Mouse (Mus musculus) megakaryocyte progenitor cell, adult 5-6 weeks (primary cell): Measurements from ENCODE around the gene Pycr1. TPM values are rescaled to one million over a fixed set of nuclear protein-coding genes. Genes with fewer than 3 reads are reported as not detected.
A peak's percentile ranks its signal among the peaks of the same experiment; 100 is the strongest.
"Not testable (repeated sequence)": the region's sequence is repeated elsewhere in the genome, so short reads cannot be mapped to it uniquely, and the experiment has no call there.

Experiments
- ATAC-seq: replicated peaks from 2 replicates; pipeline ENCODE4 v1.8.0; 2016; ENCODE audit warnings: mild to moderate bottlenecking, moderate TSS enrichment, inconsistent platforms; ENCODE audit not compliant: poor library complexity
- total RNA-seq, 2 experiments: library from RNA; stranded (forward) in 1 of 2; stranded (reverse) in 1 of 2; fragments of 157-497, 149-512 nt in 1 of 2; fragments of 200-1000 nt in 1 of 2; gene quantifications; 2 replicates each; pipeline versions ENCODE4 v1.2.3 to v1.2.4; 2015 to 2017

Gene Pycr1
- total RNA-seq (2015) (9.8 and 10.3 TPM in 2 replicates), total RNA-seq (2017) (5.1 and 6.2 TPM in 2 replicates)

- peak; percentile 96 for ATAC-seq
These were observed at the start of gene Pycr1 for GRCm38 (mm10) chr11:120643601-120643987. Gene Pycr1, minus strand, starts transcription at chr11:120643769.

DNA sequence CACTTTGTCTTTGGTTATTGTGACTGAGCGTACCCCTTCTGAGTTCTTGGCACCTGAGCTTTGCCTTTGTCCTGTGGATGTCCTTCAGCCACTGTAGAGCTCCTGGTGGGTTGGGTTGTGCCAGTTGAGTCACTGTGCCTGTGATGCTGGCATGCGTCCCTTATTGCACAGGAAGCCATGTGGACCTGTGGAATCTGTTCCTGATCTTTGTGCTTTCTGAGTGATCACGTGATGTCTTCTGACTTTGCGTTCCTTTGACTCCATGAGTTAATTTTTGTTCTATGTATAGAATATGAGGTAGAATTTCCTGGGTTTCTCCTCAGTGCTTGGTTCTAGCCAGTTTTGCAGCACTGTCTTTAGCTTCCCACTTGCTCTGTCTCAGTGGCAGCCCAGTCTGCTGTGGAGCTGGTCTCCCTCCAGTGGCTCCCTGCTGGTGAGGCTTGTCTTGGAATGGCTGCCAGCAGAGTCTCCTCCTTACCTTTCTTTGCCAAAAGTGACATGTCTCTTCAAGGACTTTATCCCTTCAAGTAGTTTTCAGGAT lies 49.0 kb upstream of the Pycr1 start:
- no peak for ATAC-seq

GRCm38 (mm10) chr11:120689365-120689764 lies 45.8 kb upstream of the Pycr1 start:
- no peak for ATAC-seq

DNA sequence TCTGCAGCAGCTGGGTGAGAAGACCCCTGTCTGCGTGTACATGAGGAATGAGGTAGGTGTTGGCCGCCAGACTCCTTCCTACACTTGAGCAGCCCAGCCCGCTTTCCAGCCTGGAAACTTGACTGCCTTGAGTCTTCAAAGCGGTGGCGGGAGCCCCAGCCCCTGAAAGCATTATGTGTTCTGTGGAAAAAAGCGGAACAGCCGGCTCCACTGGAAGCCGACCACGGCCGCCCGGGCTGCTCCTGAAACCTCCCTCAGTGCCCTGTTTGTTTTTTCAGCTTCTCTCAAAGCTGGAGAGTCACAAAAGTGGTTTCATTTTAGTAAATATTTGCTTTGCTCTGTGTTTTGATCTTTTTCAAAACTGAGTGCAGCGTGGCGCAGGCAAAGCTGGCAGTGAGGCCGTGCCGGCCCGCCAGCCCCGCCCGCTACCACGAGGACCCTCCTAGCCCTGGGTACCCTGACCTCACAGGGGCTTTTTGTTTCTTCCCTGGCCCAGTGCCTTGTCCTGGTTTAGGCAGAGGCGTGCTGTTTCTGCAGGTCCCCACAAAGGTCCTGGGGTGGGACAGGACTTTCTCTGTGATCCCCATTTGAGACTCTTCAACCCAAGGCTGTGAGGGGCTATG lies 43.2 kb upstream of the Pycr1 start:
- ATAC-seq, result no peak

DNA sequence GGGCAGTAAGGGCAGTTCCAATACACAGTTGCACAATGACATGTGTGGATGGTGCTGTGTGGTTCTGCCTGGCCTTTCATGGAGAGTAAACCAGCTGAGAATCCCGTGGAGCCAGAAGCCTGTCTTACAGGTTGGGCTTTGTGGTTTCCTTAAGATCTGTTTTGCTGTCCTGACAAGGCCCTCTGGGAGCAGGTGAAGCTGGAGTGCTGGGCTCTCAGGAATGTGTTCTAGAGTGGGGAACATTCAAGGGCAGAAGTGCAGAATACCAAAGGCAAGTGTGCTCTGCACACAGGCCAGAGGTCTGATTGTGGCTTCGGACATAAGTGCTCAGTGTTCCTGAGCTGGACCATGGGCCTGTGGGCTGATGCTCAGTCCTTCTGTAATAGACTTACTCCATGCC lies 41.1 kb upstream of the Pycr1 start:
- ATAC-seq, result no peak

GRCm38 (mm10) chr11:120684086-120684485 lies 40.5 kb upstream of the Pycr1 start:
- ATAC-seq, result no peak

GRCm38 (mm10) chr11:120683536-120683935 lies 40.0 kb upstream of the Pycr1 start:
- no peak for ATAC-seq

DNA sequence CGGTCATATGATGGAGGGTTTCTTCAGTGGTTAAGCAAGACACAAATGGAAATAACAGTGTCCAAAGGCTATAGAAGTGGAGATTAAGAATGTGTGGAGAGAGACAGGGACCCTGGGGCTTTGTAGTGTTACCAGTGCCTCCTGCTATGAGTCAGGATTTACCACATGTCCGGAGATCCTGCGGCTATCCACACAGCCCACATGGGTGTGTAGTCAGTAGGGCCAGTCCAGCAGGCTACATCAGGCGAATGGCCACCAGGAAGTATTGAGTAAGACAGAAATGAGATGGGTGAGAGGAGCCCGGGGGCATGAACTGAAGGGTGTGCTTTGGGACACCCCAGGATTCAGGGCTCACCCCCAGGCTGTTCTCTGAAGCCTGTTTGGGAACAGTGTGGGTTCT lies 39.1 kb upstream of the Pycr1 start:
- ATAC-seq, result no peak

- peak; percentile 87 for ATAC-seq
These were observed 36.3 kb upstream of the Pycr1 start for GRCm38 (mm10) chr11:120679909-120680308.

GRCm38 (mm10) chr11:120676951-120677350 lies 33.4 kb upstream of the Pycr1 start:
- ATAC-seq, result no peak

DNA sequence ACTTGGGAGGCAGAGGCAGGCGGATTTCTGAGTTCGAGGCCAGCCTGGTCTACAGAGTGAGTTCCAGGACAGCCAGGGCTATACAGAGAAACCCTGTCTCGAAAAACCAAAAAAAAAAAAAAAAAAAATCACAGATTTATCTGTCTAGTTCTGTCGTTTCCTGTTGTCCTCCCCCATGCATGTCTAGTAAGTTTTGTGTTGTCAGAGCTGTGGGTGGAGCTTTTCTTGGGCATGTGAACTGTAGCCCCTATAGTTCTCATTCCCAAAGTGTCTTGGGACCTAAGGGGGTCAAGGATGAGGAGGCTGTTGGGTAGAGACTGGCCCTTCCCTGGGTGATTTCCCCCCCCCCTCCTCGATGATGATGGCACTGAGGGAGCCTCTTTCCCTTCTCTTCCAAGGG lies 32.3 kb upstream of the Pycr1 start:
- not testable (repeated sequence) for ATAC-seq

GRCm38 (mm10) chr11:120673594-120674122 lies 30.1 kb upstream of the Pycr1 start:
- no peak for ATAC-seq

- peak; percentile 92 for ATAC-seq
These were observed 29.4 kb upstream of the Pycr1 start, which contains the start of gene Aspscr1 for GRCm38 (mm10) chr11:120672687-120673593. Gene Aspscr1, plus strand, starts transcription at chr11:120672973.

GRCm38 (mm10) chr11:120666617-120667016 lies 23.0 kb upstream of the Pycr1 start:
- ATAC-seq, result no peak

DNA sequence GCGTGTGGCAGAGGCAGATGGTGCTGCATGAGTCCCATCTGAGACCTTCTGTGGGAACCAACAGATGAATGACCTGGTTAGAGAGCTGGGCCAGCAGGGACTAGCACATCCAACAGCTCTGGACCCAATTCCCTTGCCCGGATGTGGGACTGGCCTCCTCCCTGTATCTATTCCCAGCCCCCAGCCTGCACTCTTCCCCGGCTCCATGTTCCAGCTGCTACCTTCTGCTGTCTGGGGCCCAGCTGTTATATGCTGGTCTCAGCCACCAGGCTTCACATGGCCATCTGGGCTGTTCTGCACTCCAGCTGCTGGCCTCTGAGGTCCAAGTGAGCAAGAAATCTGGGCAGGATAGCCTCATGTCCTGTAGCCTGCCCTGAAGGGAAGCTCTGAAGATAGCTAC lies 21.8 kb upstream of the Pycr1 start:
- no peak for ATAC-seq

DNA sequence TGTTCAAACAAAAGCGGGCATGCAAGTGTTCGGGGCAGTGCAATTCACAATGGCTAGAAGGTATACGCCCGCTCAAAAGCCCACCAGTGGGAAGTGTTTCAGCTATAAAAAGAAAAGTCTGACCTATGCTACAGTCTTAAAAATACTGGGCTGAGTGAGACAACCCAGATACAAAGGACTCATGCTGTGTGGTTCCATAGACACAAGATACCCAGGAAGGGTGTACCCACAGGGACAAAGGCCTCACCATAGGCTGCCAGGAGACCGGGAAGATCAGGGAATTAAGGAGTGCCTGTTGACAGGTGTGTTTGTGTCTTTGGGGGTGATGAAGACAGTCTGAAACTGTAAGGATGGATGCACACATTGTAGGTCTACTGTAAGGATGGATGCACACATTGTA lies 20.1 kb upstream of the Pycr1 start:
- ATAC-seq, result no peak

- ATAC-seq, result no peak
These were observed 19.2 kb upstream of the Pycr1 start for GRCm38 (mm10) chr11:120662759-120663158.

DNA sequence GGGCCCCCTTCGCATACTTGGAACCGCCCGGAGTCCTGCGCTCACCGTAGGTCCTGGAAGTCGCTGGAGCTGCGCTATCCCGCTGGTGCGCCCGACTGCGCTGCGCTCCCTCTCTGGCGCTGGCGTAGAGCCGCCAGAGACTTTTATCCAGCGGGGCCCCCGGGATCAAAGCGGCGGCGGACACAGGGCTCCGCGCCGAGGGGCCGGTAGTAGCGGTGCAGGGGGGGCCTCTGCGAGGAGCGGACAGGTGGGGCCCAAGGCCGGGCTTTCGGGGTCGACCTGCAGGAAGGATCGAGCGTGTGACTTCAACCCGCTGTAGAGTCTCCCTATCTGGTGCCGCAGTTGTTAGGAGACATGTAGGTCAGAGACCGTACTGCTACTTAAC lies 17.5 kb upstream of the Pycr1 start, which contains the start of gene Notum:
Gene Notum (minus strand): TSS at position 100 of the 385 bp plus-strand sequence.
- ATAC-seq, result no peak

DNA sequence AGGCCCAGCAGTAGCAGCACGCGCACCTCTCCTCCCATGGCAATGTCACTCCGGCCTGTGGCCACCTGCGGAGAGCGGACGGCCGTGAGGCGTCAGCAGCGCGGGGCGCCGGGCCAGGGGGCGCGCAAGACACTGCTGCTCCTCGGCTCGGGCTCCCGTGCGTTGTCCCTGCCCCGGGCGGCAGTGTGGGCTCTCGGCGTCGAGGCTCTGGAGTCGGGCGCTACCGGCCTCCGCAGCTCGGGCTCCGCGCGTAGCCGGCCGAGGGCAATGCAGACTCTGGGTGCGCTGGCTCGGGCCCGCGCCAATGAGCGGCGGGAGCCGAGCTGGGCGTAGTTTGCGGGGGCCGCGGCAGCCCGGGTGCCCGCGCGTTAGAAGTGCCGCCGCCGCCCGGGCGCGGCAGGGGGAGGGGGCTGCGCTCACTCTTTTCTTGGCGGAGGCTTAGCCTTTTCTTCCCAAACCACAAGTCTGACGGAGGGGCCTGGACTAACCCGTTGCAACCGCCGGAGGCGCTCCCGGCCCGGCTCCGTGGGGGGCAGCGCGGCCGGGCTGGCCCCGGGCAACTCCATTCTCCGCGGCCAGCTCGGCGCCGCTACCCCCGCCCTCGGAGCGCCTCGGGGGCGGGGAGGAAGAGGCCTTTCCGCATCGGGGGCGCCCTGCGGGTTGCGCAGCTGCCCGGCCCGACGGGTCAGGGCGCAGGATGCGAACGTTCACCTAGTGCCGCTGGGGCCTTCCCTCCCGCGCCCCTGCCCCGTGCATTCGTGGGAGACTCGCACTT lies 16.9 kb upstream of the Pycr1 start:
- 0 out of 2 replicates have a peak, but pooled peaks have one; percentile 8 for ATAC-seq

DNA sequence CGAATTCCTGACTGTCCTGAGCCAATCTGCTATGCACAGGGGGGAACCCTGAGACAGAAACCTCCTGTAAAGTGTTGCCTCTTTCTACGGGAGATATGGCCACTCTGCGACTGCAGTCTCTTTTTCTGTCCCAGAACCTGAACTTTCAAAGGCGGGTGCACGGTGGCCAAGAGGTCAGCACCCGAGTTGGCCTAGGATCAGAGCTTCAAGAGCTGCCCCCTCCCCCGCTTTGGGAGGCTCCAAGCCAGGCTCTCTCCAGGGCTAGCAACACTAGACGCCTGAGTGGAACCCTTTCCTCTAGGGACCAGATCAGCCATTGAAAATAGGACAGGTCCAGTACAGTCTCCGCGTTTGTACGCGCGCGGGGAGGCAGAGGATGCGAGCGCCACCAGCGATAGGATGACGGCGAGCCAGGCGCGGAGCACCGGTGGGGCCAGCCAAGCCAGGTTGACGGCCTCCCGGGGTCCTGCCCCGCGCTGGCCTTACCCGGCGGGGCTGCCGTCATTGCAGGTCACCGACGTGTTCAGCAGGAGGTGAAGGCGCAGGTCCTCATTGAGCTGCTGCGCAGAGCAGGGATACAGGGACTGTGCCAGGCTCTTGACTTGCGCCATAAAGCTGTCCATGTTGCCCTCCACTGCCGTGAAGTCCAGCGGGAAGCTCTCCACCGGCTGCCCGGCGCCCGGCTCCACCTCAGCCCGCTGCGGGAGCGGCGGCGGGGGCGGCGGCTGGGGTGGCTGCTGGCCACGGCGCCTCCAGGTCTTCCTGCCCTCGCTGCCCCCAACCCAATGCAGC lies 16.1 kb upstream of the Pycr1 start:
- no peak for ATAC-seq
